Mouse (Mus musculus) frontal cortex, adult (tissue): ENCODE results near the gene Zg16.
A peak's percentile ranks its signal among the peaks of the same experiment; 100 is the strongest.
"Not testable (repeated sequence)": the region's sequence is repeated elsewhere in the genome, so short reads cannot be mapped to it uniquely, and the experiment has no call there.

ENCODE experiments used
- ATAC-seq: cut with Nextera tagmentation; 2 replicates; pipeline ENCODE4 v1.9.2; 2017; ENCODE audit warnings: mild to moderate bottlenecking, moderate library complexity, mixed read lengths; ENCODE audit not compliant: low TSS enrichment

The Zg16 gene

GRCm38 (mm10) chr7:127087278-127088010, at the start of gene Zg16:
TSS of gene Zg16 (minus strand) at chr7:127087328.
- not testable (repeated sequence) for ATAC-seq

DNA sequence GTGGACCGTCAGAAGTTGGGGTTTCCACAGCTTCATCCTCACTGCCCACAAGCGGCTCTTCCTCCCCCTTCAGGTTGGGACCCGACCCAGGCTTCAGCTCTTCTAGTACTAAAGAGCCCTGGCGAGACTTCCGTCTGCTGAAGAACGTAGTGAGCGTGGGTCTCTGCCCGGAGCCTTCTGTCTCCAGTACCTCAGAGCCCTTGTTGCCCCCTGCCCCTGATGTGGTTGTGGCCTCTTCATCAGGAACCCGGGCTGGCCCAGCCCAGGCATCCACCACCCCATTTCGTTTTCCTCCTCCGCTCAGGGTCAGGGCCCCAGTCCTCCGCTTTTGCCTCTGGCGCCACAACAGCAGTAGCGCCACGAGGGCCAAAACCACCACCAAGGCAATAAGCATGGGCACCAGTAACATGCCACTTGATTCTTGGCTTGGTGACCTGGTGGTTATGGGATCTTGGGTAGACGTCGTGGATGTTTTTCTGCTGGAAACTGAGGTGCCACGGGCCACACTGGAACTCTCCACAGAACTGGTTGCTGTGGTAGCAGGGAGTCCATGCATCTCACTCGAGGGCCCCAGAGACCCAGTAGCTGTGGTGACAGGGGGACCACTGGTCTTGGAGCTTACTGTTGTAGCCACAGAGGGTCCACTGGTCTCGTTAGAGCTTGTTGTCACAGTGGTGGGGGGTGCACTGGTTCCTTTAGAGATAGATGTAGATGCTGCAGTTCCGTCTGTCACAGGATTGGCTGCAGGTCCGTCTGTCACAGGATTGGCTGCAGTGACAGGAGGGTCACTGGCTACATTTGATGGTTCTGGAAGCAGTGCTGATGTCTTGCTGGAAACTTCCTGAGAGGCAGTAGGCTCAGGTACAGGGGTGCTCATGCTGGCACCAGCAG, 49.3 kb upstream of the Zg16 start:
- no peak for ATAC-seq

DNA sequence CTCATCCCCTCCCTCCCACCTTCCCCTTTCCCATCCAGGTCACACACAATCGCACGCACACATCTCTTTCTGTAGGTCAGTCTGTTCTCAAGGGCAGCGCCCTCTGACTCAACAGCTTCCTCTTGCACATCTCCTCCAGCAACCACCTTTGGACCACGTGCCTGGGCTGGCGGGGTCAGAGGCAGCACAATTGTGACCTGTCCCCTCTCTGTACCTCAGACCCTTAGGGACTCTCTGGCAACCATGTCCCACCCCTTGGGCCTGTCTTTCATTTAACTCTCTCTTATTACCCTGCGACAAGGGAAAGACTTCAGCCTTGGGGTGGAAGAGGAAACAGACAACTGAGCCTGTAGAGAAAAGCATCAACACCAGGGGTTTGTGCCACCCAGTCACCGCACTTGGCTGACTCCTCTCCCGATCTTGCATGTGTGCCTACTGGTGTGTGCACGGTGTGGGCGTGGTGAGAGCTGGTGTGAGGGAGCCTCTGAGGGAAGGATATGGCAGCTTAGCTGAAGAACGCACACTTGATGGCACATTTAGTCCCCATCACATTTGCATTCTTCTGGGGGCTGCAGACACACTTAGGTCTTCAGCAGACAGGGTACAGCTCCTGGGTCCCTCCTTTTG, 47.8 kb upstream of the Zg16 start:
- ATAC-seq, result no peak; the same call in 1 of the 2 replicates

- ATAC-seq, result peak; percentile 62; the same call in 1 of the 2 replicates
Measured at GRCm38 (mm10) chr7:127133125-127133524, 46.0 kb upstream of the Zg16 start.

GRCm38 (mm10) chr7:127129638-127130037, 42.5 kb upstream of the Zg16 start:
- peak; percentile 84 for ATAC-seq

DNA sequence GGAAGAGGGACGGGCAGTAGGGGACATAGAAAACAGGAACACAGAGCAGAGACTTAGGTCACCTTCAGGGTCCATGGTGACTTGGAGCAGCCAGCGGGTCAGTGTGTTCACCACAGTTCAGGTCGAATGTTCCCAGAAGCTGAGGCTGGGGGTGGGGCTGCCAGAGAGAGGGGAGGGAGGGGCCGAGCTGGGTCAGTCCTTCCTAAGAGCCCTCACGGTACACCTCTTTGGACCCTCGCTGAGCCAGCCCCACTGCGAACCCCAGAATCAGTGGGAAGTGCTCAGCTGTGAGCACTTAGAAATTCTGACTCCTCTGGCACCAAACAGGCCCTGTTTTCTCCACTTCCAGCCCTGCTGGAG, 34.8 kb upstream of the Zg16 start, which contains the start of gene Qprt:
Gene Qprt, minus strand, starts transcription at position 316 of the 360 bp plus-strand sequence.
- ATAC-seq, result no peak

DNA sequence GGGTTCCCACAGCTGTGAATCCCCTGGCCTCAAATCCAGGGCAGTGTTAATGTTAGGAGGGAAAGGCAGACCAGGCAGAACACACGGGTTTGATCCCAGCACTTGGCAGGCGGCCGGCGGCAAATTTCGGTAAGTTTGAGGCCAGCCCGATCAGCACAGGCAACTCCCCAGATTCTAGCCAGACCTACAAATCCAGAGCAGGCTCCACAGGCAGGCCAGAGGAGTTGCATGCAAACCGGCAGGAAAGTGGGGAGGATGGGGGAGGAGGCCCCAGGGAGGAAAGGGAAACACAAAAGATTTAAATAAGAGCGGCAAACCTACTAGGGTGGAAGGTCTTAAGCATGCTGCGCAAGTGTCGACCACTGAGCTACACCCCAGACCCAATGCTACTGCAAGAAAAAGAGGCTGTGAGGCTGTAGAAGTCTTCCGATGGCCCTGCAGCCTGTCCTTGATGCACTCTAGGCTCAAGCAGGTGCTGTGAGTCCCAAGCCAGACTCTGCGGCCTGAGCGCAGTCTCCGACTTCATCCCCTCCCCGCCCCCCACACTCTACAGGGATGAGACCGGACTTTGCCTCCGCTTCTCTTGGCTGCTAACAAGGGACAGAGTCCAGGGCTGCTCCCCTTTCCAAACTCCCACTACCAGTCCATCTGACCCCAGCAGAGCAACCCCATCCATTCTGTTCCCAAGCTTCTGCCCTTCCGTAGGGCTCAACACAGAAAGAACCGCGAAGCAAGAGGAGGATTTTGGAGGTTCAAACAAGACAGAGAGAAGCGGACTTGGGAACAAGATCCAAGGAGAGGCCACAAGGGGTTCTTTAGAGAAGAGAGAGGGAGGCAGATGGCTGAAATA, 34.2 kb upstream of the Zg16 start:
- ATAC-seq, result no peak

DNA sequence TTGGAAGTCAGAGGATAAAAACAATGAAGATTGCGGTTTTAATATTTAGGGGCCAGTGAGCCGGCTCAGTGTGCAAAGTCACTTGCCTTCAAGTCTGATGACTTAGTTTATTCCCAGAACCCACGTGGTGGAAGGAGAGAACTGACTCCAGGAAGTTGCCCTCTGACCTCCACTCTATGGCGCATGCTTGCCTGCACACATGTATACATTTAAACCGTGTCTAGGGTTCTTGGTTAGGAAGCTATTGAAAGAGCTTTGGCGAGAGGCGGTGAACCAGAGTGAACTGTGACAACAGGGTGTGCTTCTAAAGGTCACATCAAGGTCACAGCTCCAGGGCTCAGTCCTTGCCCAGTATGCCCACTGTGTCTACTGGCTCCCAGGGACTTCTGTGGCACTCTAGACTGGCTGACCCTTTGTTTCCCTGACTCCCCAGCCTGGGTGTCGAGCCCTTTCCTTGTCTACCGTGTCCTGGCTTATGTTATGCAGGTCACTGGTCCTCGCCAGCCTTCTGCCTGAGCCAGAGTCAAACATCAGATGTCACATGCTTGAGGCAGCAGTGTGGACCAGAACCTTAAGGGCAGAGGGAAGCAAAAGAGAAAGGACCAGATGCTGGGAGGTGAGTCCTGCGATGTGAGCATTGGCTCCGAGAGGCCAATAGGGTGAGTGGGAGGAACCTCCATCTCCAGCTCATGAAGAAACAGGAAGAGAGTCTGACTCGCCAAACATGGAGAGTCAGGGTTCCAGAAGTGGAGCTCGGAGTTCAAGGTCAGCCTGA, 31.7 kb upstream of the Zg16 start:
- ATAC-seq, result no peak

DNA sequence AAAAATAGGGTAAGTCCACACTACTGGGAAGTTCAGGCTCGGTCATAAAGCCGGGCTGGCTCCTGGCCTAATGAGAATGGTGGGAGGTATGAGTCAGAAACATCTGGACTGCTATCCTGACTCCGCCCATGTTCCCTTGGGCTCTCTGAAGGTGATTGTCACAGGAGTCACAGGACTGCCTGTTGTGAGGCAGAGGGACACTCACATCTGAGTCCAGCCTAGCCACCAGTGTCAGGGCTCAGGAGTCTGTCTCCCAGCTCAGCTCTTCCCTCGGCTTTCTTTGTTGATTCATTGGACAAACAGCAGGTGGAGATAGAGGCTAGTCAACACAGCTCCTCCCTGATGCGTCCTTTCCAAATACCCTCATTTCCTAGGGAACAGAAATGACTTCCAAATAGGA, 30.8 kb upstream of the Zg16 start:
- no peak; the same call in 1 of the 2 replicates for ATAC-seq

DNA sequence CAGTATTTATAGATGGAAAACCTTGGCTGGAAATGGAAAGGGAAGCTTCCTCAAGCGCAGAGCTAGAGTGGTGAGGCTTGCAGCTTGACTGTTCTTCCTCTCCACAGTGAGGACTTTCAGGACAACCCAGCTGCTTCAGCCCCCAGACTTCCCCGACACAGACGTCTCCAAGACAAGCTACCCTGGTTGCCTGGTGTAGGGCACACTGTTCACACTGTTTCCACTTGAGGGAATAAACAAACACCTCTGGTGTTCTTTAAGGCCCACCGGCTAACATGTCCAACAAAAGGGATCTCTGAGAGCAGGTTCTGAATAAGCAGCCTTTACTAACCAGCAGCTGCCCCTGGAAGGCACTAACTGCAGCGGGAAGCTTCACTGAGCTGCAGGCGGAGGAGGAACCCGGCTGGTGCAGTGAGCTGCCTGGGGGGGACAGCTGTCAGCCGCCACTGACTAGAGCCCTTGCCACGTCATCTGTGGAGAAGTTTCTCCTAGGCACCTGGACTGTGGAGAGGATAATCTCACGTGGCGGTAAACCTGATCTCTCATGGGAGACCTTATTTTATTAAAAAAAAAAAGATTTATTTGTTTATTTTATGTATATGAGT, 29.3 kb upstream of the Zg16 start:
- peak; percentile 18; the same call in 1 of the 2 replicates for ATAC-seq

- ATAC-seq, result no peak
Measured at GRCm38 (mm10) chr7:127114920-127115319, 27.8 kb upstream of the Zg16 start.

DNA sequence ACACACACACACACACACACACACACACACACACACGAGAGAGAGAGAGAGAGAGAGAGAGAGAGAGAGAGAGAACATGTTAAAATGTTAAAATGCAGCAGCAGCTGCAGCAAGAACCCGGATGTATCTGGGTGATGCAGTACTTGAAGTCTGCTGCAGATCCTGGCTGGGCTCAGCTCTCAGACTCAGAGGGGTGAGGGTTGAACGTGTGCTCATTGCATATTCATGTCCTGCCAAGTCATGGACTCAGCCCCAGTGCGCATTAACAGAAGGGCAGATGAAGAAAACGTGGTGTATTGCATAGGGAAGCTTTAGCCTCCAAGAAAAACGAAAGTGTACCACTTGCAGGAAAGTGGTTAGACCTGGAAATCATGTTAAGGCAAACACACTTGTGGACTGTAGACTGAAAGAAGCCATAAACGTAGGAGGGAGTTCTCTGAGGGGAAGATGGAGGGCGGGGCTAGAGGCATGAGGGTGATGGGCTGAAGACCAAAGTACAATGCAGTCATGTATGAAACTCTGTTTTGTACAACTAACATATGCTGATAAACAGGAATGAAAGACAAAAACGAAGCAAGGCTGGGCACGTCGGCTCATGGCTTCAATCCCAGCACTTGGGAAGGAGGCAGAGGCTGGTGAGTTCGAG, 26.6 kb upstream of the Zg16 start:
- no peak for ATAC-seq

DNA sequence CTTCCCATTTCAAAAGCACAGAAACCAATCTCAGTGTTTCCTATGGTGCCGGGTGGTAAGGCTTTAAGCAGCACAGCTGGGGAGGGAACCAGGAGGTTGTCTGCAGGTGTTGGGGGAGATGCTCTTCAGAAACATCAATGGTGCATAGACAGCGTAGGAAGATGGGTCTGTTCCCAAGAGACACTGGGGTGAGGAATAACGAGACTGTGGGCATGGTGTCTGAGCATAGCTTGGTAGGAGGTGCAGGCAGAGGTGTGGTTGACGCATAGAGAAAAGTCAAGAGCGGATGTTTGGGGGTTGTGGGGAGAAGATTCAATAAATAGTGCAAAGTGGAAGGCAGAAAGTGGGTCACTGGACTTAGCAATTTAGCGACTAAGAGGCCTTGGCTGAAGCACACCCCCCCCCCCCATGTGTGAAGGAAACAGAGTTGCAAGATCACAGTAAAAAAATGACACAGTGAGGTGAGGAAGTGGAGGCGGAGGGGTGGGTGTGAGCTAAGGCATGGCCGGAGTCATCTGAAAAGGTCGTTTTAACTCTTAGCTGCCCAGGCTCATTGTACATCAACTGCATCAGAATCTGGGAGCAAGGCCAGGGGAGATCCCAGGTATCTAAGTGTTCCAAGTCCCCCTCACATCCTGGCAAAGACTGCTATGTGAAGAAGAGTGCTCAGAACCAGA, 25.9 kb upstream of the Zg16 start:
- ATAC-seq, result no peak

DNA sequence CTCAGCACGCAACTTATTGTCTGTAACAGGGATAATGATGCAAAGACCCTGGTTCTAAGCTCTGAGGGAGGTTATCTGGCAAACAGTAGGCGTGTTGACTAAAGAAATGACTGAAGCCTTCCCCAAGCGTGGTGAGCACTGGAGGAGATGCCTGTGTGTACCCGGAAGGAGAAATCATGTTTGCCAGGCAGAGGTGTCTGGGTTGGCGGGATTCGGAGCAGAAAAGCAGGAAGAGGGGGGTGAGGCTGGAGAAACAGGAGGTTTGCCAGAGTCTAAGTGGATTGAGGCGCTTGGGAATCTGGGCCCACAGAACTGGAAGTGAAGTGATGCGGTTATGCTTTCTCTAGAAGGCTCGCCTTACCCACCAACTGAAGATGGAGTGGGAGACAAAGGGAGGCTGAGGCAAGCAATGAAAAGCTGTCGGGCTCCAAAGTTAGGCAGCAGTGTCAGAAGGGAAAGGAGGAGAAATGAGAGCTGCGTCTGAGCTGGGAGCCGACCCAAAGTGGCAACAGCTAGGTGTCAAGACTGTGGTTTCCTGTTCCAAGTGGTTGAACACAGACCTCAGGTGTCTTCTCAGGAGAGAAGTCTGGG, 25.2 kb upstream of the Zg16 start:
- peak; percentile 45; the same call in 1 of the 2 replicates for ATAC-seq

DNA sequence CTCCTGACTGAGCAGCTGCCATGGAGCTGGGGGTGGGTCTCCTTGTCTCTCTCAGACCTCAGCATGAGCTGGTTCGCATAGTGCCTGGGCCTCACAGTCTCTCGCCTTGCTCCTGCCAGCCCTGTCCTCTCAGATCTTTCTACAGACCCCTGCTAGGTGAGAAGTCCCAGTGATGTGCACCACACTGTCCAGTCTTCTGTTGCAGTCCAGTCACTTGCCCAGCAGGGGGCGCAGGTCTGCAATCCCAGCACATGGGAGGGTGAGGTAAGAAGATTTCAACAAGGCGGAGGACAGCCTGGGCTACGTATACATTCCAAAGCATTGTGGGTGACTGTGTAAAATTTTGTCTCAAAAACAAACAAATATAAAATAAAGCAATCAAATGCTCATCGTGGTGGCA, 24.3 kb upstream of the Zg16 start:
- no peak for ATAC-seq

DNA sequence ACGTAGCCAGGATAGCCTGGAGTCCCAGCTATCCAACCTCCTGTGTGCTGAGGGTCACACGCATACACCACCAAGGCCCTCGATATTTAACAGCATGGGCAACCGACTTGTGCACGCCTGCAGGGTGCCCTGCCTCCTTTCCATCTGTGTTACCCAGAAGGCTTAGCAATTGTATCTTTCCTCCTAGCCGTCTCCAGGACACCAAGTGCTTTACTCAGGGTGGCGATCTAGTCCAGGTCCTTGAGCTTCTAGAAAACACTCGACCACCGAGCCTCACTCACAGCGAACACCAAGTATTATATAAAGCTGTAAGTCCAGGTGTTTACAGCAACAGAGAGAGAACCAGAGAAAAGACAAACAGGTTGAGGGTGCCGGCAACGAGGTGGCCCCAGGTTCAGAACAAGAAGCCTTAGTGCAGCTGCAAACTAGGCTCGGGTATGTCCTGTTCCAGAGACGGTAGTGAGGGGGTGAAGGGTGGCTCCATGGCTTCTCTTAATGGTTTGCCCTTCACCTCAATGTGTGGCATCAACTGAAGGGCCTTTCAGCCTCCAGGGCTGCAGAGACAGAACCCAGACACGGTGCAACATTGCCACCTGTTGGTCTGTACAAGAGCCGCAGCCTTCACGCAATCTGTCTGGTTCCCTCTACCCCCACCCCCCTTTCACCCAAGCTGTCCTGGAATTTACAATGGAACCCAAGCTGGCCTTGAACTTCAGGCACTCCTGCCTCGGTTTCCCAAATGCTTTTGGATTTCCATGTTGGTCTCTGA, 23.3 kb upstream of the Zg16 start:
- peak; percentile 66; the same call in 1 of the 2 replicates for ATAC-seq

DNA sequence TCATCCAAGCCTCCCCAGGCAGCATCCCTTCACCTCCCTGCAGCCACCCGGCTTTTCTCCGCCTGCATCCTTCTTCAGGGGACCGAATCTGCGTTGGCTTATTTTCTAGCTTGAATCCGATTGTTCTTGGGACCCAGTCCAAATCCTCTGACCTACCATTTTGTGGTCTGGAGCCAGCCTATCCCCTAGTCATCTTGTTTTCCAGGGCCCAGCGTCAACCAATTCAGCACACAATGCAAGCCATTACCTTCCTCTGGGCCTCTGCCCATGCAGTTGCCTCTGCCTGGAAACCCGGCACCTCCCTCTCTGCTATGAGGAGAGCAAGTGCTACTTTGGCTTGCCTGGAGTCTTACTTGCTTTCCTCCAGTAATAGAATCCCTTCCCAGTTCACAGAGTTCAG, 18.4 kb upstream of the Zg16 start:
- no peak for ATAC-seq
